Mouse (Mus musculus): ENCODE data around the gene Rpl23.

The Rpl23 gene

DNA sequence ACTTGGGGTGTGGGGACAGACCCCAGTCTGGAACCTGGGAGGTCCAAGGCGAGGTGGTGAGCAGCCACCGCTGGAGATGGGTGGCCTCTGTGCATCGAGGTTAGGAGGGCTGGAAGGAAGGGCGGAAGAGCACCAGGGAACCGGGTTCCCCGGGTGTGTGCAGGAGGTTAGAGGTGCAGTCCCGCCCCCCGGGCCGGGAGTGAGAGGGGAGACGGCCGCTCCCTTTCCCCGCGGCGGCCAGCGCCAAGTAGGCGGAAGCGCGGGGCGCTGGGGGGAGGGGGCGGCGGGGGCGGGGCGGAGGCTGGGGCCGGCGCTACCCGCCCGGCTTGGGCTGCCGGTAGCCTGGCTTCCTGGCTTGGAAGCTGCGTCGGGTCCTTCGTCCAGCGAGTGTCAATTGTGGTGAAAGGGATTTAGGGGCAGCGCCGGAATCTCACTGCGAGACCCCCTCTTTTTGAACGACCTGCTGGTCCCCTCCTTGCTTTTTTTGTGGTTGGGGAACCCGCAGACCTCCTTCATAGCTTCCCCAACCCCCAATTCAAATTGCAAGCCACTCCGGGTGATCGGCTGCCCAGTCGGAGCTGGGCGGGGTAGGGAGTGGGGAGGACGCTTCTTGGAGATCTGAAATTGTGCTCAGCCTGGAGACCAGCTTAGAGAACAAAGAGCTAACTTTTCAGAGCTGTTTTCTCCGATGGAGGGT lies 17.9 kb upstream of the Rpl23 start:
- CTCF ChIA-PET = no interaction called here

DNA sequence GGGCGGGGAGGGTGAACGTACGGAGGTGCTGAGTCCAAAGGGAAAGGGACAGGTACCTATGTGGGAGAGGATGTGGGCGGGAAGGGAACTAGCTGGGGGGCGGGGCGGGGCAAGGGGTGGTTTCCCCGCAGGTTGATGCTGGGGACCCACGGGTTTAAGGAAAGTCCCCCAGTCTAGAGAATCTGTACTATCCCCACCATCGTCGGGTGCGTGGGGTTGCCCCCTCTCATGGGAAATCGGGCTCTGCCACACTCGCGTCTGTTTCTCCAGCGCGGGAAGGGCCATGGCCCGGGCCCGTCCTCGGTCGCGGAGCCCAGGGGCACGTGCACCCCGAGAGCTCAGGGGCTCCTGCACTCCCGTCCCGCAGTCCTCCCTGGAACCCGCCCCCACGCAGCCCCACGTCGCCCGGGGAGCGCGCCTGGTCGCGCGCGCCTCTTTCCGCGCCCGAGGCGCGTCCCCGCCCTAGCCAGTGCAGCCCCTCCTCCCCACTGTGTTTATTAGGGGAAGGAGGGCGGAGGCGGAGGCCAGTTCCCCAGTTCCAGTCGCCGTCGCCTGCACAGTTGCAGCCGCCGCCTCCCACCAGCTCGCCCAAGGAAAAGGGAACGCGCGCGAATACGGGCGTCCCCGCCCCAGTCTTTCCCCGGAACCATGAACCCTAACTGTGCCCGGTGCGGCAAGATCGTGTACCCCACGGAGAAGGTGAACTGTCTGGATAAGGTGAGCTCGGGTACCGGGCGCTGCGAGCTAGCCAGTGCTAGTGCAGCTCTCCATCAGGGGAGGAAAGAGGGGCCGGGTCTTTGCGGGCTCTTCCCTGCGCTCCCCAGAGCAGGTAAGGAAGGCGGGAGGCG lies 17.1 kb upstream of the Rpl23 start:
- CTCF ChIA-PET = interaction anchor here (0.6 kb wide), 1 partner anchor 223 kb away, joined by 5 read pairs; no protein-coding TSS in a partner anchor

DNA sequence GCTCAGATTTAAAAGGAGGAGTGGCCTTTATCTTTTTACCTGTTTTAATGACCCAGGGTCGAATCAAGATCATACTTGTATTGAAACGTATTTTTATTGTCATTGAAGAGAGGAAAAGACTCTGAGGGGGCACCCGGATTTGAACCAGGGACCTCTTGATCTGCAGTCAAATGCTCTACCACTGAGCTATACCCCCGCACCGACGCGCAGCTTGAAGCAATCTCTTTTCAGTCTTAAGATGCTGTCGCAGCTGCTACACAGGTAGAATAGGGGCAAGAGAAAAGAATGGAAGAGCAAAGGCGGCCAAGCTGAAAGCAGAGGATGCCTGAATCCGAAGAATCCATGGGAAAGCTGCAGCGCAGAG lies 16.5 kb upstream of the Rpl23 start, which contains the start of gene Lasp1:
Lasp1 (plus strand) TSS at position 219 of the 364 bp plus-strand sequence.
- CTCF ChIA-PET = interaction anchor here (0.6 to 0.7 kb wide), 2 partner anchors 224 to 556 kb away, joined by 5 to 8 read pairs; no protein-coding TSS in a partner anchor

- CTCF ChIA-PET = interaction anchor here (0.5 to 0.7 kb wide), 3 partner anchors 67 to 1076 kb away, joined by 8 to 18 read pairs (median 14); no protein-coding TSS in a partner anchor
Observed at GRCm38 (mm10) chr11:97798083-97798435, 15.8 kb upstream of the Rpl23 start.

DNA sequence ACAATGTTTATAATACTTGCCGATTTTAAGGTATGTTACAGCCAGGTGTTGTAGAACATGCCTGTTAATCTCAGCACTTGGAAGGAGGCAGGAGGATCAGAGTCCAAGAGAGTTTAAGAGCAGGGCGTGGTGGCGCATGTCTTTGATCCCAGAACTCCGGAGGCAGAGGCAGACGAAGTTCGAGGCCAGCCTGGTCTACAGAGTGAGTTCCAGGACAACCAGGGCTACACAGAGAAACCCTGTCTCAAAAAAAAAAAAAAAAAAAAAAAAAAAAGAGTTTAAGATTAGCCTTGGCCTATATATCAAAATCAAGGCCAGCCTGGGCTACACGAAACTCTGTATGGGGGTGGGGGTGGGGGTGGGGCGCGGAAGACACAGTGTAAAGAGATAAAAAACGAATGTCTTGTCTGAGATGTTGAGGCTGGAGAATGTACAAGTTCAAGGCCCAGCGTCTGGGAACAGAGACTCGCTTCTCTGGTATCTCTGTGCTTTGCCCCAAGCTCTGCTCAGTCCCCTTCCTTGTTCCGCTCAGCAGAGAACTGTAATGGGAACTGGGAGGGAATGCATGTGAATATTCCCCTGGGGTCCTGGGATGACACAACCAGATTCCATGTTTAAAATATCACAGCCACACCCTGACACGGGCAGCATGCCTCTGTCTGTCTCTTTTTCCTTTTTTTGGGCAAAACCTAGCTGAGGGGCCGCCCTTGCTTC lies 15.3 kb upstream of the Rpl23 start:
- CTCF ChIA-PET = interaction anchor here (0.5 to 0.6 kb wide), 3 partner anchors 67 to 1075 kb away, joined by 5 to 18 read pairs (median 14); no protein-coding TSS in a partner anchor

DNA sequence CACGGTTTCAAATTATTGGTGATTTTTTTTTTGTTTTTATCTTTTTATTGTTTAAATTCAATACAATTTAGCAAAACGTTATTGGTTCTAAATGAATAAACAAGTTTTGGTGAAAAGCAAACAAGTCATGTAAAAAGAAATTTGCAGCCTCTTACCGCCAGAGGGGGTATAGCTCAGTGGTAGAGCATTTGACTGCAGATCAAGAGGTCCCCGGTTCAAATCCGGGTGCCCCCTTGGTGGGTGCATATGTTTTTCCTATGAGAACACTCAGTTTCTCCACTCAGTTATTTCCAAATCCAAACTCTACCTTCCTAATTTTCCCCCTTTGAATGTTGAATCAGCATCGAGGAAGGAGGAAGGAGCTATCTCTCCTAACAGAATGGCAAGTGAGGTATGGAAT lies 14.7 kb upstream of the Rpl23 start:
- CTCF ChIA-PET = interaction anchor here (0.6 kb wide), 1 partner anchor 498 kb away, joined by 5 read pairs; no protein-coding TSS in a partner anchor

DNA sequence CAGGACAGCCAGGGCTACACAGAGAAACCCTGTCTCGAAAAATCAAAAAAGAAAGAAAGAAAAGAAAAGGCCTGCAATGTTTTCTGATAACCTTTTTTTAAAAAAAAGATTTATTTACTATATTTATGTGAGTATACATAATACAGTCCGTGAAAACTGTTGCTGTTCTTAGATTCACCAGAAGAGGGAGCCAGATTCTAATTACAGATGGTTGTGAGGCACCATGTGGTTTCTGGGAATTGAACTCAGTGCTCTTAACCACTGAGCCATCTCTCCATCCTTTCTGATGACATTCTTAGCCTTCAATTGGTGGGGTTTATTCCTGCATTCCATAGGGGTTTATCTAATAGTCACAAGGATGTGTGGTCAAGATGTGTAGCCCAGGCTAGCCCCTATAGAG lies 10.9 kb upstream of the Rpl23 start:
- CTCF ChIA-PET = interaction anchor here (0.5 to 0.7 kb wide), 3 partner anchors 8 to 244 kb away, joined by 5 to 10 read pairs (median 5); no protein-coding TSS in a partner anchor

- CTCF ChIA-PET = interaction anchor here (0.7 to 1.2 kb wide), 2 partner anchors 95 to 213 kb away, joined by 5 to 10 read pairs; no protein-coding TSS in a partner anchor
Observed at GRCm38 (mm10) chr11:97790778-97791438, 8.7 kb upstream of the Rpl23 start.

- CTCF ChIA-PET = no interaction called here
Observed at GRCm38 (mm10) chr11:97789727-97790126, 7.5 kb upstream of the Rpl23 start.

DNA sequence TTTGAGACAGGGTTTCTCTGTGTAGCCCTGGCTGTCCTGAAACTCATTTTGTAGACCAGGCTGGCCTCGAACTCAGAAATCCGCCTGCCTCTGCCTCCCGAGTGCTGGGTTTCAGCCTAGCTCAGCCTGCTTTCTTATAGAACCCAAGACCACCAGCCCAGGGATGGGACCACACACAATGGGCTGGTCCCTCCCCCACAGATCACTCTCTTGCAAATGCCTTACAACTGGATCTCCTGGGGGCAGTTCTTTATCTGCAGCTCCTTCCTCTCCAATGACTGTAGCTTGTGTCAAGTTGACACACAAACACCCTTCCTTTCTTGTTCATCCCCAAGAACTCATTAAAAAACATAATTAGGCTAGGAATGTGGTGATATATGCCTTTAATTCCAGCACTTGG lies 5.7 kb upstream of the Rpl23 start:
- CTCF ChIA-PET = no interaction called here

- CTCF ChIA-PET = interaction anchor here (0.5 to 0.6 kb wide), 2 partner anchors 17 to 119 kb away, joined by 3 to 5 read pairs; no protein-coding TSS in a partner anchor
Observed at GRCm38 (mm10) chr11:97782564-97782895, 293 bp upstream of the Rpl23 start.

GRCm38 (mm10) chr11:97781478-97781831 lies 782 bp downstream of the Rpl23 start:
- CTCF ChIA-PET = interaction anchor here (0.7 kb wide), 1 partner anchor 84 kb away, joined by 3 read pairs; no protein-coding TSS in a partner anchor

- CTCF ChIA-PET = no interaction called here
Observed at GRCm38 (mm10) chr11:97779968-97780701, 2.1 kb downstream of the Rpl23 start.

- CTCF ChIA-PET = no interaction called here
Observed at GRCm38 (mm10) chr11:97778918-97779317, 3.3 kb downstream of the Rpl23 start.

- CTCF ChIA-PET = no interaction called here
Observed at GRCm38 (mm10) chr11:97777129-97777529, 5.1 kb downstream of the Rpl23 start.

- CTCF ChIA-PET = no interaction called here
Observed at GRCm38 (mm10) chr11:97776497-97777128, 5.6 kb downstream of the Rpl23 start.

DNA sequence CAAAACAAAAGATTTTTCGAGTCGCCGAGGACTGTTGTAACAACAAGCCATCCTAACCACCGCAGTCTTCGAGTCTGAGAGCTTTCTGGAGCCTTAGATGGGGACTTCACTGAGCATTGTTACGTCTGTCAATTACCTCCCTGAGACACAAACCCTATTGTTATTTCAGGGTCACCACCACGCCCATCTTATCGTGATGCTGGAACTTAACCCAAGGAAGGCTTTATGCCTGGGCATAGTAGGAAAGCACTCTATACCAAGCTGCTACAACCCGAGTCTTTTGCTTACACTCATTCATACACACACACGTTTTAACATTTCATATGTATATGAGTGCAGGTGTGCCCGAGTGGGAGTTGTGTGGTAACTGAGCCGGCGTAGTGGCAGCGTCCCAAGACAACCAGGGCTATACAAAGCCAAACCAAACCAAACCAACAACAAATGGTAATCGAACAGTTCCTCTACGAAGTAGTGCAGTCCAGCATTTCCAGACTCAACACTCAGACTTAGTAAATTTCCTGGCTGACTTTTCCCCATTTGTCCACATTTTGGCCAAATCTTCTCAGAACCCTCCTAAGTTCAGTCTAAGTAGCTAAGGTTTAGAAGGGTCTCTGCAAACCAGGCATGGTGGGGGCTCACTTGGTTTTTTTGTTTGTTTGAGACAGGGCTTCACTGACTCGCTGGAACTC lies 6.3 kb downstream of the Rpl23 start, which contains the start of gene 1700001P01Rik:
1700001P01Rik (minus strand) TSS at position 111 of the 689 bp plus-strand sequence.
- CTCF ChIA-PET = no interaction called here

GRCm38 (mm10) chr11:97775186-97775585 lies 7.1 kb downstream of the Rpl23 start:
- CTCF ChIA-PET = no interaction called here

- CTCF ChIA-PET = no interaction called here
Observed at GRCm38 (mm10) chr11:97771410-97771809, 10.8 kb downstream of the Rpl23 start.
